Mouse (Mus musculus): ENCODE data around the gene Ptprd. TPM values are rescaled to one million over a fixed set of nuclear protein-coding genes. Genes with fewer than 3 reads are reported as not detected.
"Not testable (repeated sequence)": the region's sequence is repeated elsewhere in the genome, so short reads cannot be mapped to it uniquely, and the experiment has no call there.

The Ptprd gene
- total RNA-seq, 2 experiments from 2014 or later, result 7.3 to 9.6 TPM

GRCm38 (mm10) chr4:76461336-76461735 lies 1750.4 kb downstream of the Ptprd start:
- no peak for DNase-seq
- intact Hi-C loops (cut with DNase I), result no loop called here

GRCm38 (mm10) chr4:76460556-76460955 lies 1751.2 kb downstream of the Ptprd start:
- intact Hi-C loops (cut with DNase I), result no loop called here

GRCm38 (mm10) chr4:76459621-76460020 lies 1752.1 kb downstream of the Ptprd start:
- DNase-seq, result no peak
- intact Hi-C loops (cut with DNase I), result no loop called here

More at GRCm38 (mm10) chr4:76460556-76460955, 1751.2 kb downstream of the Ptprd start:
- DNase-seq, result no peak

GRCm38 (mm10) chr4:76452286-76452685 lies 1759.5 kb downstream of the Ptprd start:
- intact Hi-C loops (cut with DNase I), result no loop called here
- DNase-seq, result no peak

GRCm38 (mm10) chr4:76451019-76451552 lies 1760.7 kb downstream of the Ptprd start:
- DNase-seq, result peak in 1 of 2 experiments; percentile 9

GRCm38 (mm10) chr4:76450351-76451018 lies 1761.3 kb downstream of the Ptprd start:
- intact Hi-C loops (cut with DNase I), result no loop called here
- peak in 1 of 2 experiments; percentile 41 for DNase-seq

More at GRCm38 (mm10) chr4:76451019-76451552, 1760.7 kb downstream of the Ptprd start:
- intact Hi-C loops (cut with DNase I), result no loop called here

GRCm38 (mm10) chr4:76449466-76450350 lies 1762.1 kb downstream of the Ptprd start:
- intact Hi-C loops (cut with DNase I), result no loop called here
- DNase-seq, result peak; percentile 49 to 68

DNA sequence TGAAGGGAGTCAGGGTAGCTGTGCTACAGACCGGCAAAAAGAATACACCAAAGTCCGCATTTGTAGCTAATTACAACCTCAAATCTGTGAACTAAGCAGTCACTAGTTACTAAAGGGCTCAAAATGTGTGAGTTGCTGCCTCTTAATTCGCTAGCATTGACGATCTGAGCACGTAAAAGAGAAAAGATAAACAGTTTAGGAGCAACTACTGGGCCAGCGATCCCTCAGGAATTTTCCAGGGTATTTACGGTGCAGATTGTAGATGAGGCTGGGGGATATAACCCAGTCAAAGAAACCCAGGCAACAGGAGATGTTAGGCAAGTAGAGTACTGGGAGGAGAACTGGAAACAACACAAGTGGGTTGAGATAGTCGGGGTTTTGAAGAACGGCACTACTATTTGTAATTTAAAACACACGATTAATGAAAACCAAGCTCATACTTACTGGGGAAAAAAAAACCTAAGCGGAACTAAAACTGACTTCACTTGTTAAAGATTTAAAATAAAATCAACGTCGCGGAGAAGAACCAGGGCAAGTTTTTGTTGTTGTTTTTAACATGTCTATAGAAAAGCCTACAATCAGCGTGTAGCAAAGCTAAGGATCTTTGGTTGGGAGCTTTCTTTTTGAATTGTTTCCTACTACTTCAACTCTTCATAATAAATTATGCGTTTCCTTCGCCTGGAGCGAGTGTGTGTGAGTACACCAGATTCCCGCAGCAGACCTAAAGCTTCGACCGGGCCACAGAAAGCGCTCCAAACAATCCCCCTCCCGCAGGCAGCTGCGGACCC lies 1762.9 kb downstream of the Ptprd start:
- peak in 1 of 2 experiments; percentile 16 for DNase-seq
- intact Hi-C loops (cut with DNase I), result no loop called here

DNA sequence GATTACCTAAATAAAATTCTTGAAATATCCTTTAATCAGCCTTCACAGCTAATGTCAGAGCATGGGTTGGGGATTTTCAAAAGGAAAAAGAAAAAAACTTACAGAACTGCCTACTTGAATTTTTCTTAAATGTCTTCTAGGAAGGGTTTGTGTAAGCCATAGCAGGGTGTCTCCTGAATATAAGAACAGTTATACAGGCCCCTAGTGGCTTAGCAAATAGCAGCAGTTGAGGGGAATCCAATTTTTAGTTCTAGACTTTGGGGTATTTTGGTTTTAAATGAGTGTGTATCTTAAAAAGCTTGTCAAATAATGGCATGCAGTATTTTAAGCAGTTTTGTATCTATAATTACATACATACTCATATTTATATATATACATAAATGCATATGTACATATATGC lies 1764.4 kb downstream of the Ptprd start:
- no peak for DNase-seq
- intact Hi-C loops (cut with DNase I), result no loop called here

DNA sequence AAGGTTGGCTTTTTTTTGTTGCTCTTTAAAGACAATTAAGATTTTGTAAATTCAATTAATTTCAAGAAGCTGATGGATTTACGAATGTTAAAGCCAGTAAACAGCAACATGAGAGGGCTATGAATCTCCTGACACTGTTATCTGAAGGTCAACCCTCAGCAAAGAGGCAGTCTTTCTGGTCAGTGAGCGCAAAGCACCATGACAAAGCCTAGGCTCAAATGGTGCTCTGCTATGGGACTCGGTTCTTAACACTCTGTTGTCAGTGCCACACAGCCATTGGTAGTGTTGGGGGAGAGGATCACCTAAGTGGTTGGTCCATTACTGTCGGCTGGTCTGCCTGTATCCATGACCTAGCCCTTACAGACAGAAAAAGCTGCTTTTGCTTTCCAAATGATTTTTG lies 1767.0 kb downstream of the Ptprd start:
- no peak for DNase-seq
- intact Hi-C loops (cut with DNase I), result no loop called here

GRCm38 (mm10) chr4:76443553-76443952 lies 1768.2 kb downstream of the Ptprd start:
- no peak for DNase-seq
- intact Hi-C loops (cut with DNase I), result no loop called here

GRCm38 (mm10) chr4:76440791-76441364 lies 1770.9 kb downstream of the Ptprd start:
- intact Hi-C loops (cut with DNase I), result no loop called here
- DNase-seq, result peak; percentile 31 to 54

DNA sequence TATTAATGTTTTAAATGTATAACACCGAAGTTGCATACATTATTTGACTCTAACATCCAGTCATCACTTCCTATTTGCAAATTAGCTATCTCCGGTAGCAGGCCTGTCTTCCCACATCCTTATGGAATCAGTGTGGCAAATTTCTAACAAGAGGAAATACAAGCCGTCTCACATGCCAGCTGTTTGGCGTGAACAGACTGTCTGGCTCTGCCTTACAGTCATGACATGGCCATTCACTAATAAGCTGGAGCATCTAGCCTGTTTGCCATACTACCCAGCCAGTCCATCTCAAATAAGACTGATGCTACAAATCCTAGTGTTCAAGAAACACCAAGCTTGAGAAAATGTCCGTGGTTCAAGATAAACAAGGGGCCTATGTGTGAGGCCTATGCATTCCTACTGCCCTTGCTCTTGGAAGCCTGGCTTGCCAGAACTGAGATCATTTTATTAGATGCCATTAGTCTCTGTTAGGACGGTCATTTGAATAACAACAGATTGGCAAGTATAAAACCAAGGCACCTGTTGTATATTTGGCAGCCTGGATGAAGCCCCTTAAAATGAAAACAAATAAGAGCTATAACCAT lies 1773.2 kb downstream of the Ptprd start:
- intact Hi-C loops (cut with DNase I), result no loop called here
- DNase-seq, result no peak

DNA sequence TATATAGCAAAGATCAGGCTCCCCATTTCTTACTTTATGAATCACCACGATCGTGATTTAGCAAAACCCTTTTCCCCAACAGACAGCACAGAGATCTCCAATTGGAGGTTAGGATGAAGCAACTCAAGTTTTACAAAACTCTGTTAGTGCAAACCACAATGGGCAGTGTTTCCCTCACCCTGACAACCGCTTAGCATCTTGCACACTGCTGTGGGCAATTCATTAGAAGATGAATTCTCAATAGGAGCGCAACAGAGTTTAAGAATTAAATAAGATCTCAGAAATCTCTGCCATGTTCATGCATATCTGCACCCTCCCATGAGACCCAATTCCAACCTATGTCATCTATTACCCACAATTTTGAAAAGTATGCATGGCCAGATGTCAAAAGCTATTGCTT lies 1773.7 kb downstream of the Ptprd start:
- intact Hi-C loops (cut with DNase I), result no loop called here
- no peak for DNase-seq

GRCm38 (mm10) chr4:76435920-76436319 lies 1775.8 kb downstream of the Ptprd start:
- intact Hi-C loops (cut with DNase I), result no loop called here
- no peak for DNase-seq

DNA sequence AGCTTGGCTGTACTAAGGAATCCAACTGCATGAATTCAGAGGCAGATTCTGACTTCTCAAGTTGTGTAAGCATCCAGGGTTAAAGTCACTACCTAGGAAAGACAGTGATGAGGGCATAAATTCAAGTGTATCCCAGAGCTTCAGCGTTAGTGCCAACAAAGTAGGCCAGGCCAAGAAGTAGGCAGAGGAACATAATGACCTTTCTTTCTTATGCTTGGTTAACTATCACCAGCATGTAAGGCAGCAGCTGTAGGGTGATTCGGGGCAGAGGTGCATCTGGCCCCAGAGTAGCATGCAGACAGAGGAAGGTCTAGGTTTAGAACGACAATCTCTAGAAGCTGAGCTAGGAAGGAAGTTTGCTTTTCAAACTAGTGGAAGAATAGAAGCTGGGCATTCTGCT lies 1782.0 kb downstream of the Ptprd start:
- intact Hi-C loops (cut with DNase I), result no loop called here
- DNase-seq, result no peak

DNA sequence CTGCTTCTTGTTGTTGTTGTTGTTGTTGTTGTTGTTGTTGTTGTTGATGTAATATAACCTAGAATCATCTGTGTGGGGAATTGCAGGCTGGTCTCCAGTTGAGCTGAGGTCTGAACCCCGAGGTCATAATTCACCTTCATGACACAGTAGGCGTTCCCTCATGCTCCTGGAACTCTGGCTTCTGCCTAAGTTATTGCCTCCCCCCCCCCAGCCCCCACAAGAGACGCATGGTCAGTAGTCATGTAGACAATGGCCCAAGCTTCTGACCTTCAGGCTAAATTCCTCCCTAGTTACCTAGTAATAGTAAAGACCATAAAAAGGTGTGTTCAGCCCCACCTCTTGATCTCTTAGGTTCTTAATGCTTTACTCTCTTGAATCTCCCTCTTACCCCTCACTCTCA lies 1784.7 kb downstream of the Ptprd start:
- DNase-seq; intact Hi-C loops (cut with DNase I): not testable (repeated sequence)

DNA sequence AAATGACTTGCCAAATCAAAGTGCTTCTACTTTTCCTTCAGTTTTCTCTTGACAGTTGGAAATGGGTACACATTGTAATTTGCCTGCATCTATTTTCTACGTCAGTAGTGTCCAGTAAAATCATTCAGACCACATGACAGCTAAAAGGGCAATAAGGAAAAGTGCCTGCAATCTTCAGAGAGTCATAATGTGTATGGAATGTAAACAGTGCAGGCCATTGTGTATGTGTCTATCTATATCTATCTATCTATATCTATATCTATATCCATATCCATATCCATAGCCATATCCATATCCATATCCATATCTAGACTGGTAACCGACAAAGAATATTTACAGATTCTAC lies 1786.6 kb downstream of the Ptprd start:
- intact Hi-C loops (cut with DNase I), result no loop called here

DNA sequence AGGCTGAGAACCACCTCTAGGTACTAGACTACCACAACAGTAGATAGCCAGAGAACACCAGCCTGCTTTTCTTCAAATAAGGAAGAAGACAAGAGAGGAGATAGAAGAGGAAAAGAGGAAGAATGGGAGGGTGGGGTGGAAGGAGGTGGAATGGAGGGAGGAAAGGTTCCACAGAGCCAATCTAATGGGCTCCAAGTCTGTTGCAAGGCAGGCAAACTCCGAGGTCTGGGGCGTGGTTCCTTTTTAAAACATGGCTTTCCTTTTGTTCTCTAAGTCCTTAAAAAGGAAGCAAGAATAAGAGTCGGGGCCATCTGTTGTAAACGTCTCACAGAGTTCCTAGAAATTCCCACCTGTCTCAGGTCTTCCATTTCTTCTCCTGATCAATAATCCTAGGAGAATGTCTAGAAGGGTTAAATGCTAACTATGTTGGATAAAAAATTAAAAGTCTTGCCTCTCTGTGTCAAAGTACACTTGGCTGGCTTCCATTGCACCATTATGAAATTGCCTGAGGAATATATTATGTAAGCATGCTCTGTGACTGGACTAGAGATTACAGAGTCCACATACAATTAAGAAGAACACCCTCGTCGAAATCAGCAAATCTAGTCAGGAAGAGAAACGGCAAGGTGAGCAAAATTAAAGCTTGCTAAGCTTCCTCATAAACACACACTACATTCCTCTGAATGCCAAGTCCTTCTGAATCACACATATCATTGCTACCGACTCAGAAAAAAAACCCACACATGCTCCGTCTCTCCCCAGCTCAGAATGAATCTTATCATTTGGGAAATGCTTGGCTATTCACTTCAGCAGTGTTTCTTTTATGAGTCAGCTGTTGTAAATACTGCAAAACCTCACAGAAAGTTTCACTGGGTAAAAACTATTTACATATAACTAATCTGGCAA lies 1787.2 kb downstream of the Ptprd start:
- intact Hi-C loops (cut with DNase I), result no loop called here

More for the DNA sequence above, 1786.6 kb downstream of the Ptprd start:
- DNase-seq, result no peak

More for the DNA sequence above, 1787.2 kb downstream of the Ptprd start:
- DNase-seq, result peak in 1 of 2 experiments; percentile 26

Measured in heart, postnatal 36 days (tissue).